Comparison of ENCODE assay signal across 14 mouse cellular contexts in the genomic region with DNA sequence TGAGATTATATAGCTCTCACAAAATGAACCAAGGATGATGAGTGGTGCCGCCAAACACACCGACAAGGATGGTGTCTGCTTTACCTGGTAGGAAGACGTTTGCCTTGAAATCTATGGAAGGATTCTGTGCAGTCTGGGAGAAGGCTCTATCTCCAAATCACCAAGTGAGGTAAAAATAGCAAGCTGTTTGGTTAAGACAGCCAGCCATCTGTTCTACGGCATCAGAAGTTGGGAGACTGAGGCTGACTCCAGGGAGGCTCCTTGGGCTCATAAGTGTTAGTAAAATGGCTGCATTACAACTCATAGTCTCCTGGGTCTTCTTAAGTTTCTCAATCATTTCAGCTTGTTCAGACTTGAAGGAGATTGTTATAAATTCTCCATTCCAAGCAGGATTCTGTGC.
DNase-seq lines count a peak whose midpoint lies in the region; ATAC-seq and TF ChIP-seq lines count a peak whose summit lies in the region.
"Had no signal": no experiment of that assay in that cellular context is flagged by ENCODE, and none has a peak within 500 bp of the region (broad histone marks: within the 10 kb centered on the region; RNA-seq: fewer than 3 reads in every experiment).

No protein-coding gene starts in this region.

- H3K9ac ChIP-seq in forebrain, embryonic 13.5 days, result no peak overlapping the region
- H3K9ac ChIP-seq in forebrain, embryonic 12.5 days, result no peak overlapping the region
- no peak overlapping the region for H3K9ac ChIP-seq in hindbrain, embryonic 12.5 days
- no peak overlapping the region for H3K9ac ChIP-seq in liver, postnatal 0 days (replicated peaks)
- H3K9ac ChIP-seq: hindbrain, embryonic 13.5 days; limb, embryonic 13.5 days had no signal

- ATAC-seq in forebrain, embryonic 13.5 days, result peak; percentile 41; the same call in 1 of the 2 replicates
- ATAC-seq in forebrain, embryonic 12.5 days (ENCODE audit: low FRiP score), result no peak
- no peak for ATAC-seq in hindbrain, embryonic 12.5 days (ENCODE audit: low FRiP score)
- no peak for ATAC-seq in liver, postnatal 0 days

- H3K27me3 ChIP-seq in forebrain, embryonic 13.5 days, result no peaks in the 10 kb centered on the region
- no peaks in the 10 kb centered on the region for H3K27me3 ChIP-seq in forebrain, embryonic 12.5 days
- H3K27me3 ChIP-seq in hindbrain, embryonic 12.5 days, result no peaks in the 10 kb centered on the region
- H3K27me3 ChIP-seq in liver, postnatal 0 days (ENCODE audit: insufficient read depth, low read length), result no peaks in the 10 kb centered on the region
- H3K27me3 ChIP-seq: hindbrain, embryonic 13.5 days; limb, embryonic 13.5 days had no signal

- WGBS in forebrain, embryonic 13.5 days, result 86% methylated on average over 4 of the region's 4 CpGs
- WGBS in forebrain, embryonic 12.5 days, result 89% methylated on average over 4 of the region's 4 CpGs
- 90% methylated on average over 4 of the region's 4 CpGs for WGBS in hindbrain, embryonic 12.5 days
- WGBS in liver, postnatal 0 days (ENCODE audit: insufficient replicate concordance), result 80% methylated on average over 4 of the region's 4 CpGs

- H3K9me3 ChIP-seq in forebrain, embryonic 13.5 days (replicated peaks), result no peaks in the 10 kb centered on the region
- no peaks in the 10 kb centered on the region for H3K9me3 ChIP-seq in forebrain, embryonic 12.5 days
- no peaks in the 10 kb centered on the region for H3K9me3 ChIP-seq in hindbrain, embryonic 12.5 days (replicated peaks)
- H3K9me3 ChIP-seq in liver, postnatal 0 days (ENCODE audit: low read length), result no peaks in the 10 kb centered on the region
- H3K9me3 ChIP-seq: hindbrain, embryonic 13.5 days; limb, embryonic 13.5 days had no signal

- no peak overlapping the region for H3K4me3 ChIP-seq in forebrain, embryonic 13.5 days
- no peak overlapping the region for H3K4me3 ChIP-seq in forebrain, embryonic 12.5 days (replicated peaks)
- H3K4me3 ChIP-seq in layer of hippocampus, adult 2 months, result no peak overlapping the region
- no peak overlapping the region for H3K4me3 ChIP-seq in hindbrain, embryonic 12.5 days
- no peak overlapping the region for H3K4me3 ChIP-seq in liver, postnatal 0 days (ENCODE audit: low read depth, low read length)
- H3K4me3 ChIP-seq: hindbrain, embryonic 13.5 days; limb, embryonic 13.5 days had no signal

- TF ChIP-seq EP300 in liver, postnatal 0 days (IDR thresholded peaks at IDR 0.05; ENCODE audit: low read depth), result no peak

- H3K4me1 ChIP-seq in forebrain, embryonic 13.5 days, result no peaks in the 10 kb centered on the region
- H3K4me1 ChIP-seq in forebrain, embryonic 12.5 days, result no peaks in the 10 kb centered on the region
- no peaks in the 10 kb centered on the region for H3K4me1 ChIP-seq in hindbrain, embryonic 12.5 days
- no peaks in the 10 kb centered on the region for H3K4me1 ChIP-seq in liver, postnatal 0 days (ENCODE audit: insufficient read depth)

- H3K4me2 ChIP-seq in forebrain, embryonic 13.5 days, result no peak overlapping the region
- no peak overlapping the region for H3K4me2 ChIP-seq in forebrain, embryonic 12.5 days
- no peak overlapping the region for H3K4me2 ChIP-seq in hindbrain, embryonic 12.5 days (replicated peaks)
- no peak overlapping the region for H3K4me2 ChIP-seq in liver, postnatal 0 days (ENCODE audit: low read depth, low read length)
- H3K4me2 ChIP-seq: hindbrain, embryonic 13.5 days; limb, embryonic 13.5 days had no signal

- no peaks in the 10 kb centered on the region for H3K36me3 ChIP-seq in forebrain, embryonic 13.5 days (ENCODE audit: poor library complexity, severe bottlenecking)
- no peaks in the 10 kb centered on the region for H3K36me3 ChIP-seq in forebrain, embryonic 12.5 days (replicated peaks)
- H3K36me3 ChIP-seq in hindbrain, embryonic 12.5 days, result no peaks in the 10 kb centered on the region
- H3K36me3 ChIP-seq in liver, postnatal 0 days (replicated peaks; ENCODE audit: insufficient read depth, low read length), result no peaks in the 10 kb centered on the region
- H3K36me3 ChIP-seq: hindbrain, embryonic 13.5 days; limb, embryonic 13.5 days had no signal

- no peak for TF ChIP-seq CTCF in layer of hippocampus, adult 2 months (conservative IDR thresholded peaks at IDR 0.05)
- TF ChIP-seq CTCF in liver, postnatal 0 days (IDR thresholded peaks at IDR 0.05; ENCODE audit: low read depth), result no peak

- DNase-seq in layer of hippocampus, adult 2 months (ENCODE audit: low spot score in 2 of 2), result peak in 1 of 2 experiments; percentile 17
- no peak for DNase-seq in layer of hippocampus, adult 11-12 months (ENCODE audit: low spot score)
- DNase-seq in brain, adult 2 months (ENCODE audit: low read depth, low spot score), result peak; percentile 85
- peak; percentile 8 to 16 for DNase-seq in cerebellum, postnatal 25 days
- no peak for DNase-seq in liver, postnatal 0 days
- DNase-seq: adrenal gland, postnatal 14 days; embryo, embryonic 11 days; kidney, postnatal 4 days; thymus, postnatal 25 days had no signal

- H3K27ac ChIP-seq in forebrain, embryonic 13.5 days, result no peak overlapping the region
- H3K27ac ChIP-seq in forebrain, embryonic 12.5 days, result no peak overlapping the region
- H3K27ac ChIP-seq in layer of hippocampus, adult 2 months, result peak overlapping the region; percentile 0; the same call in 1 of the 2 replicates
- H3K27ac ChIP-seq in hindbrain, embryonic 12.5 days, result no peak overlapping the region
- H3K27ac ChIP-seq in liver, postnatal 0 days (ENCODE audit: low read depth), result no peak overlapping the region
- H3K27ac ChIP-seq: hindbrain, embryonic 13.5 days; limb, embryonic 13.5 days had no signal

Comparison
In these comparisons a context has a peak if more than half of its experiments do, and no peak if none do; other contexts are left out.
1. DNase-seq: peak in brain, adult 2 months (single experiment) and cerebellum, postnatal 25 days (2 of 2); none in layer of hippocampus, adult 11-12 months (single experiment) and liver, postnatal 0 days (single experiment).